Comparison of ENCODE assay signal across 13 mouse cellular contexts in genomic region chr10:89826896-89827295, GRCm38 (mm10). TPM values are rescaled to one million over a fixed set of nuclear protein-coding genes. Genes with fewer than 3 reads are reported as not detected.
DNase-seq lines count a peak whose midpoint lies in the region; ATAC-seq and TF ChIP-seq lines count a peak whose summit lies in the region.
"Had no signal": no experiment of that assay in that cellular context is flagged by ENCODE, and none has a peak within 500 bp of the region (broad histone marks: within the 10 kb centered on the region; RNA-seq: fewer than 3 reads in every experiment).

No protein-coding gene starts in this region.

- no peak overlapping the region for H3K4me2 ChIP-seq in midbrain, postnatal 0 days (ENCODE audit: low read depth, low read length, poor library complexity, severe bottlenecking)
- H3K4me2 ChIP-seq in midbrain, embryonic 16.5 days (ENCODE audit: low read length), result no peak overlapping the region
- H3K4me2 ChIP-seq: embryonic facial prominence, embryonic 15.5 days; stomach, embryonic 15.5 days had no signal

- intact Hi-C loops in heart, postnatal 14 days (cut with DNase I), result loop anchor here (10.0 kb wide), 1 partner anchor 182 kb away; no protein-coding TSS in a partner anchor

- no peaks in the 10 kb centered on the region for H3K4me1 ChIP-seq in midbrain, postnatal 0 days (ENCODE audit: insufficient read depth, low read length)
- no peaks in the 10 kb centered on the region for H3K4me1 ChIP-seq in midbrain, embryonic 16.5 days (ENCODE audit: control insufficient read depth, insufficient read depth, low read length)
- H3K4me1 ChIP-seq: embryonic facial prominence, embryonic 15.5 days; stomach, embryonic 15.5 days had no signal

- no peaks in the 10 kb centered on the region for H3K36me3 ChIP-seq in midbrain, postnatal 0 days (ENCODE audit: insufficient read depth, low read length)
- peaks cover under 1% of the 10 kb centered on the region; the same call in 1 of the 2 replicates for H3K36me3 ChIP-seq in midbrain, embryonic 16.5 days (ENCODE audit: control insufficient read depth, insufficient read depth, low read length)
- H3K36me3 ChIP-seq: embryonic facial prominence, embryonic 15.5 days; stomach, embryonic 15.5 days had no signal

- 57% methylated on average over 3 of the region's 3 CpGs for WGBS in midbrain, postnatal 0 days
- WGBS in midbrain, embryonic 16.5 days, result 57% methylated on average over 3 of the region's 3 CpGs

- H3K4me3 ChIP-seq in midbrain, postnatal 0 days (ENCODE audit: low read depth, low read length), result no peak overlapping the region
- no peak overlapping the region for H3K4me3 ChIP-seq in midbrain, embryonic 16.5 days (ENCODE audit: low read depth, low read length)
- H3K4me3 ChIP-seq: embryonic facial prominence, embryonic 15.5 days; stomach, embryonic 15.5 days had no signal

- no peaks in the 10 kb centered on the region for H3K9me3 ChIP-seq in midbrain, postnatal 0 days (ENCODE audit: low read length)
- H3K9me3 ChIP-seq in midbrain, embryonic 16.5 days (replicated peaks; ENCODE audit: control insufficient read depth, low read length, poor library complexity, severe bottlenecking), result no peaks in the 10 kb centered on the region
- H3K9me3 ChIP-seq: embryonic facial prominence, embryonic 15.5 days; stomach, embryonic 15.5 days had no signal

- ATAC-seq in midbrain, postnatal 0 days (ENCODE audit: low FRiP score), result no peak
- ATAC-seq in midbrain, embryonic 16.5 days, result no peak
- ATAC-seq: intestine, embryonic 16.5 days had no signal

- no peaks in the 10 kb centered on the region for H3K27me3 ChIP-seq in midbrain, postnatal 0 days (ENCODE audit: insufficient read depth, low read length)
- no peaks in the 10 kb centered on the region for H3K27me3 ChIP-seq in midbrain, embryonic 16.5 days (ENCODE audit: control insufficient read depth, insufficient read depth, low read depth, low read length)
- H3K27me3 ChIP-seq: embryonic facial prominence, embryonic 15.5 days; stomach, embryonic 15.5 days had no signal

- no peak overlapping the region for H3K27ac ChIP-seq in midbrain, postnatal 0 days (ENCODE audit: low read depth, low read length)
- H3K27ac ChIP-seq in midbrain, embryonic 16.5 days (ENCODE audit: low read length), result no peak overlapping the region
- H3K27ac ChIP-seq: embryonic facial prominence, embryonic 15.5 days; stomach, embryonic 15.5 days had no signal

- H3K9ac ChIP-seq in midbrain, postnatal 0 days (replicated peaks; ENCODE audit: low read length, poor library complexity, severe bottlenecking), result no peak overlapping the region
- no peak overlapping the region for H3K9ac ChIP-seq in midbrain, embryonic 16.5 days (ENCODE audit: low read depth, low read length)
- H3K9ac ChIP-seq: embryonic facial prominence, embryonic 15.5 days; stomach, embryonic 15.5 days had no signal

- TF ChIP-seq CTCF in midbrain, postnatal 0 days (IDR thresholded peaks at IDR 0.05), result no peak

- DNase-seq in embryo, embryonic 11 days, result peak; percentile 4
- DNase-seq in embryo, embryonic 10 days (ENCODE audit: low spot score), result no peak
- DNase-seq in midbrain, postnatal 0 days (ENCODE audit: low spot score), result peak; percentile 64
- DNase-seq in layer of hippocampus, adult 9-10 months (ENCODE audit: low spot score), result peak; percentile 24
- no peak for DNase-seq in ovary, adult 18-20 months (ENCODE audit: low spot score)
- DNase-seq in heart, postnatal 14 days, result no peak
- DNase-seq in spleen, adult 18-20 months, result no peak
- DNase-seq: gastrocnemius, postnatal 10 days; liver had no signal

RNA-seq across cellular contexts. Expression of gene Anks1b, which starts 46.4 kb away (rescaled TPM):
- 159 and 342 TPM in 2 replicates for total RNA-seq in midbrain, postnatal 0 days (2014; rRNA removed)
- polyA plus RNA-seq in midbrain, postnatal 0 days (2015; fragmentation: Nextera tagmentation; extraction: Ambion mirVana), result 95.4 and 105 TPM in 2 replicates
- polyA plus RNA-seq in midbrain, embryonic 16.5 days (2015; fragmentation: Nextera tagmentation; extraction: Ambion mirVana), result 93.6 and 94.3 TPM in 2 replicates
- total RNA-seq in heart, postnatal 14 days (2021), result under 1 TPM; 0.41 to 0.49 TPM

Comparison
In these comparisons a context has a peak if more than half of its experiments do, and no peak if none do; other contexts are left out.
1. DNase-seq: peak in embryo, embryonic 11 days (single experiment), midbrain, postnatal 0 days (single experiment) and layer of hippocampus, adult 9-10 months (single experiment); none in embryo, embryonic 10 days (single experiment), ovary, adult 18-20 months (single experiment), heart, postnatal 14 days (0 of 2) and spleen, adult 18-20 months (0 of 2).
2. RNA of gene Anks1b, which starts 46.4 kb away (total RNA-seq): 159 to 342 TPM in midbrain, postnatal 0 days; 0.41 to 0.49 TPM in heart, postnatal 14 days; every median in the first group is over 100 times any median in the second.